Mouse (Mus musculus): ENCODE data around the gene Smpd2.

DNA sequence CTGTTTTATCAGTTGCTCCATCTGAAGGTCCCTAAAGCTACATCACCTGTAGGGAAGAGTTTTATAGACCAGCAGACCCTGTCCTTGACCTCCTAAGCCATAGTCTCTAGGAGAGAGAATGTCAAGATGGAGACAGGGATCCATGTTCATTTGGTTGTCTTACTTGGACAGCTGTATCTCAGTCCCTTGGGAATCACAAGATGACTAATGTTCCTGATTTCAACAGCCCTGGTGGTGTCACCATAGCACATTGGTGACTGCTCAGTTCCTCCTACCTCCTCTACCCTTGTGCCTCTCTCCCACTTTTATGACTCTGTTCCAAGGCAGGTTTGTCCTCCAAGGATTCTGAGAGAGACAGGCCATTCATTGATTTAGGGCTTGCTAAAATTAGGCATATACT, 24.8 kb upstream of the Smpd2 start:
- TF ChIP-seq POLR2A (IDR thresholded peaks at IDR 0.05; ENCODE audit: insufficient read length, low read depth) (no peak), MYOD1 (IDR thresholded peaks at IDR 0.05; ENCODE audit: control insufficient read depth in 1 of 3, insufficient read length in 2 of 3, low read depth in 2 of 3) (no peak), POLR2AphosphoS2 (IDR thresholded peaks at IDR 0.05; ENCODE audit: insufficient read length, low read depth) (no peak), TCF3 (IDR thresholded peaks at IDR 0.05; ENCODE audit: insufficient read length, low read depth) (no peak), MYOG (IDR thresholded peaks at IDR 0.05; ENCODE audit: control insufficient read depth in 1 of 3, insufficient read depth in 1 of 3, insufficient read length in 2 of 3, low read depth in 2 of 3) (no peak), MAX (IDR thresholded peaks at IDR 0.05; ENCODE audit: low read depth) (no peak), E2F4 (IDR thresholded peaks at IDR 0.05; ENCODE audit: insufficient read depth) (no peak), TCF12 (IDR thresholded peaks at IDR 0.05; ENCODE audit: insufficient read depth, poor library complexity, severe bottlenecking) (no peak), USF1 (IDR thresholded peaks at IDR 0.05; ENCODE audit: low read depth) (no peak), REST (IDR thresholded peaks at IDR 0.05; ENCODE audit: insufficient read depth, insufficient read length) (no peak)
